Mouse (Mus musculus) kidney, embryonic 14.5 days (tissue): ENCODE results near the gene Atp11c. TPM values are rescaled to one million over a fixed set of nuclear protein-coding genes. Genes with fewer than 3 reads are reported as not detected.

Source experiments
- ATAC-seq: fragments of 200-750 bp; cut with Nextera tagmentation; 2 replicates; pipeline ENCODE4 v1.8.0; 2017; ENCODE audit warnings: moderate number of reproducible peaks, mild to moderate bottlenecking, moderate TSS enrichment, moderate library complexity; ENCODE audit not compliant: low FRiP score, low TSS enrichment
- H3K27ac ChIP-seq: fragments of 300-500 bp; sonication (generic); 2 replicates; pipeline ENCODE4 v1.5.1; 2014; ENCODE audit warnings: low read depth, mild to moderate bottlenecking, low read length, moderate library complexity, mixed read lengths
- H3K27me3 ChIP-seq: fragments of 300-500 bp; sonication (generic); 2 replicates; pipeline ENCODE4 v1.6.1; 2014; ENCODE audit warnings: mild to moderate bottlenecking, low read length; ENCODE audit not compliant: control insufficient read depth, insufficient read depth
- H3K36me3 ChIP-seq: fragments of 300-500 bp; sonication (generic); 2 replicates; pipeline ENCODE4 v1.6.1; 2014; ENCODE audit warnings: low read length, mixed read lengths; ENCODE audit not compliant: control insufficient read depth, insufficient read depth
- H3K4me1 ChIP-seq: fragments of 300-500 bp; sonication (generic); 2 replicates; pipeline ENCODE4 v1.6.1; 2014; ENCODE audit warnings: low read length, mixed read lengths; ENCODE audit not compliant: control insufficient read depth, insufficient read depth
- H3K4me2 ChIP-seq: fragments of 300-500 bp; sonication (generic); replicated peaks from 2 replicates; pipeline ENCODE4 v1.6.1; 2014; ENCODE audit warnings: low read depth, mild to moderate bottlenecking, low read length
- H3K4me3 ChIP-seq: fragments of 300-500 bp; sonication (generic); 2 replicates; pipeline ENCODE4 v1.5.1; 2014; ENCODE audit warnings: mild to moderate bottlenecking, low read length
- H3K9ac ChIP-seq: fragments of 300-500 bp; sonication (generic); 2 replicates; pipeline ENCODE4 v1.6.1; 2014; ENCODE audit warnings: low read depth, mild to moderate bottlenecking, low read length, moderate library complexity
- H3K9me3 ChIP-seq: fragments of 300-500 bp; sonication (generic); 2 replicates; pipeline ENCODE4 v1.6.1; 2016; ENCODE audit warnings: low read length; ENCODE audit not compliant: control insufficient read depth
- WGBS: fragments of 180-500 bp; shearing (Covaris S2); extraction: QIAGEN DNeasy Blood & Tissue Kit; methylation state at CpG from one replicate; pipeline ENCODE4 v1.1.7; 2014; 5-methylcytosine and 5-hydroxymethylcytosine counted together
- polyA plus RNA-seq: library from polyadenylated mRNA; unstranded; fragments of >200 nt; fragmentation: Nextera tagmentation; extraction: Ambion mirVana; gene quantifications from 2 replicates; pipeline ENCODE4 v1.2.1, GENCODE M21; 2014

Gene Atp11c
- polyA plus RNA-seq, 1 experiment from 2014 or later: 15.9 TPM

- no peaks in the 10 kb centered on the region for H3K36me3 ChIP-seq
- H3K27ac ChIP-seq: peak overlapping the region; percentile 94
- H3K4me1 ChIP-seq: no peaks in the 10 kb centered on the region
- ATAC-seq: peak; percentile 95
- peak overlapping the region; percentile 67 for H3K4me3 ChIP-seq
- H3K4me2 ChIP-seq: peak overlapping the region; percentile 30; the same call in 1 of the 2 replicates
- no peaks in the 10 kb centered on the region for H3K9me3 ChIP-seq
- no peaks in the 10 kb centered on the region for H3K27me3 ChIP-seq
- H3K9ac ChIP-seq: peak overlapping the region; percentile 85
- WGBS: 30% methylated on average over 17 of the region's 17 CpGs
Observed at GRCm38 (mm10) chrX:60404668-60405044, 187.8 kb downstream of the Atp11c start.

- Histone ChIP-seq H3K36me3 (no peaks in the 10 kb centered on the region), H3K4me3 (peak overlapping the region; percentile 67), H3K4me1 (no peaks in the 10 kb centered on the region), H3K27ac (peak overlapping the region; percentile 94), H3K27me3 (no peaks in the 10 kb centered on the region), H3K9me3 (no peaks in the 10 kb centered on the region), H3K9ac (peak overlapping the region; percentile 85), H3K4me2 (peak overlapping the region; percentile 55)
- 20% methylated on average over 62 of the region's 126 CpGs for WGBS
- ATAC-seq: peak; percentile 87
Observed at GRCm38 (mm10) chrX:60403764-60404667, 188.5 kb downstream of the Atp11c start.

GRCm38 (mm10) chrX:60403062-60403763 is 189.3 kb downstream of the Atp11c start:
- Histone ChIP-seq H3K9me3 (no peaks in the 10 kb centered on the region), H3K4me3 (peak overlapping the region; percentile 67), H3K36me3 (no peaks in the 10 kb centered on the region), H3K27ac (no peak overlapping the region), H3K4me2 (peak overlapping the region; percentile 55), H3K27me3 (no peaks in the 10 kb centered on the region), H3K4me1 (no peaks in the 10 kb centered on the region), H3K9ac (peak overlapping the region; percentile 85)
- 24% methylated on average over 46 of the region's 46 CpGs for WGBS
- ATAC-seq: peak; percentile 14; the same call in 1 of the 2 replicates

- H3K27me3 ChIP-seq: no peaks in the 10 kb centered on the region
- no peaks in the 10 kb centered on the region for H3K9me3 ChIP-seq
- no peak overlapping the region for H3K27ac ChIP-seq
- WGBS: 76% methylated on average over 4 of the region's 4 CpGs
- ATAC-seq: no peak
- no peaks in the 10 kb centered on the region for H3K36me3 ChIP-seq
- no peak overlapping the region for H3K4me2 ChIP-seq
- H3K4me3 ChIP-seq: no peak overlapping the region
- no peak overlapping the region for H3K9ac ChIP-seq
- no peaks in the 10 kb centered on the region for H3K4me1 ChIP-seq
Observed at GRCm38 (mm10) chrX:60394292-60394691, 198.2 kb downstream of the Atp11c start.

- Histone ChIP-seq H3K27ac (no peak overlapping the region), H3K27me3 (no peaks in the 10 kb centered on the region), H3K4me3 (no peak overlapping the region), H3K9me3 (no peaks in the 10 kb centered on the region), H3K4me1 (no peaks in the 10 kb centered on the region), H3K36me3 (no peaks in the 10 kb centered on the region), H3K9ac (no peak overlapping the region), H3K4me2 (no peak overlapping the region)
- 85% methylated on average over 1 of the region's 1 CpGs for WGBS
- no peak for ATAC-seq
Observed at GRCm38 (mm10) chrX:60386852-60387251, 205.6 kb downstream of the Atp11c start.

GRCm38 (mm10) chrX:60381711-60382110 is 210.8 kb downstream of the Atp11c start:
- no peak for ATAC-seq
- Histone ChIP-seq H3K36me3 (no peaks in the 10 kb centered on the region), H3K27me3 (no peaks in the 10 kb centered on the region), H3K9me3 (no peaks in the 10 kb centered on the region), H3K4me1 (no peaks in the 10 kb centered on the region), H3K9ac (no peak overlapping the region), H3K4me3 (no peak overlapping the region), H3K27ac (no peak overlapping the region), H3K4me2 (no peak overlapping the region)
- WGBS: 69% methylated on average over 2 of the region's 2 CpGs

- Histone ChIP-seq H3K4me3 (no peak overlapping the region), H3K9ac (no peak overlapping the region), H3K4me2 (no peak overlapping the region), H3K4me1 (no peaks in the 10 kb centered on the region), H3K9me3 (no peaks in the 10 kb centered on the region), H3K27ac (no peak overlapping the region), H3K36me3 (no peaks in the 10 kb centered on the region), H3K27me3 (no peaks in the 10 kb centered on the region)
- ATAC-seq: no peak
Observed at GRCm38 (mm10) chrX:60380386-60380785, 212.1 kb downstream of the Atp11c start.

GRCm38 (mm10) chrX:60348741-60349140 is 243.8 kb downstream of the Atp11c start:
- WGBS: 81% methylated on average over 1 of the region's 1 CpGs
- ATAC-seq: no peak

GRCm38 (mm10) chrX:60345447-60345846 is 247.1 kb downstream of the Atp11c start:
- no peaks in the 10 kb centered on the region for H3K4me1 ChIP-seq
- no peak overlapping the region for H3K4me2 ChIP-seq
- no peak overlapping the region for H3K9ac ChIP-seq
- no peaks in the 10 kb centered on the region for H3K36me3 ChIP-seq
- H3K27ac ChIP-seq: no peak overlapping the region
- H3K9me3 ChIP-seq: no peaks in the 10 kb centered on the region
- H3K27me3 ChIP-seq: no peaks in the 10 kb centered on the region
- H3K4me3 ChIP-seq: no peak overlapping the region
- no peak for ATAC-seq

More at GRCm38 (mm10) chrX:60348741-60349140, 243.8 kb downstream of the Atp11c start:
- Histone ChIP-seq H3K4me2 (no peak overlapping the region), H3K4me3 (no peak overlapping the region), H3K4me1 (no peaks in the 10 kb centered on the region), H3K36me3 (no peaks in the 10 kb centered on the region), H3K9me3 (no peaks in the 10 kb centered on the region), H3K9ac (no peak overlapping the region), H3K27me3 (no peaks in the 10 kb centered on the region), H3K27ac (no peak overlapping the region)
